Mouse (Mus musculus) lung, embryonic 15.5 days (tissue): Measurements from ENCODE around the gene Plod2. TPM values are rescaled to one million over a fixed set of nuclear protein-coding genes. Genes with fewer than 3 reads are reported as not detected.

Experiments
- ATAC-seq: fragments of 200-750 bp; cut with Nextera tagmentation; 2 replicates; pipeline ENCODE4 v1.8.0; 2017; ENCODE audit warnings: moderate number of reproducible peaks, borderline replicate concordance; ENCODE audit not compliant: low FRiP score, low TSS enrichment; ENCODE audit errors: extremely low read depth
- H3K27ac ChIP-seq: fragments of 300-500 bp; sonication (generic); 2 replicates; pipeline ENCODE4 v1.5.1; 2015; ENCODE audit warnings: moderate library complexity, mild to moderate bottlenecking, inconsistent platforms
- H3K27me3 ChIP-seq: fragments of 300-500 bp; sonication (generic); 2 replicates; pipeline ENCODE4 v1.6.1; 2015; ENCODE audit warnings: inconsistent platforms
- H3K36me3 ChIP-seq: fragments of 300-500 bp; sonication (generic); 2 replicates; pipeline ENCODE4 v1.6.1; 2015; ENCODE audit warnings: inconsistent platforms
- H3K4me1 ChIP-seq: fragments of 300-500 bp; sonication (generic); 2 replicates; pipeline ENCODE4 v1.6.1; 2015; ENCODE audit warnings: inconsistent platforms
- H3K4me2 ChIP-seq: fragments of 300-500 bp; sonication (generic); 2 replicates; pipeline ENCODE4 v1.6.1; 2015; ENCODE audit warnings: inconsistent platforms, mild to moderate bottlenecking, moderate library complexity
- H3K4me3 ChIP-seq: fragments of 300-500 bp; sonication (generic); 2 replicates; pipeline ENCODE4 v1.5.1; 2015; ENCODE audit warnings: mild to moderate bottlenecking, inconsistent platforms
- H3K9ac ChIP-seq: fragments of 300-500 bp; sonication (generic); 2 replicates; pipeline ENCODE4 v1.6.1; 2015; ENCODE audit warnings: inconsistent platforms
- H3K9me3 ChIP-seq: fragments of 300-500 bp; sonication (generic); 2 replicates; pipeline ENCODE4 v1.6.1; 2016; ENCODE audit warnings: inconsistent platforms
- WGBS: fragments of 180-500 bp; shearing (Covaris S2); methylation state at CpG from one replicate; pipeline ENCODE4 v1.1.7; 2015; 5-methylcytosine and 5-hydroxymethylcytosine counted together
- polyA plus RNA-seq: library from polyadenylated mRNA; unstranded; fragments of >200 nt; fragmentation: Nextera tagmentation; extraction: Ambion mirVana; gene quantifications from 2 replicates; pipeline ENCODE4 v1.2.1, GENCODE M21; 2015

Gene Plod2
- polyA plus RNA-seq: 48.4 and 49.0 TPM in 2 replicates

DNA sequence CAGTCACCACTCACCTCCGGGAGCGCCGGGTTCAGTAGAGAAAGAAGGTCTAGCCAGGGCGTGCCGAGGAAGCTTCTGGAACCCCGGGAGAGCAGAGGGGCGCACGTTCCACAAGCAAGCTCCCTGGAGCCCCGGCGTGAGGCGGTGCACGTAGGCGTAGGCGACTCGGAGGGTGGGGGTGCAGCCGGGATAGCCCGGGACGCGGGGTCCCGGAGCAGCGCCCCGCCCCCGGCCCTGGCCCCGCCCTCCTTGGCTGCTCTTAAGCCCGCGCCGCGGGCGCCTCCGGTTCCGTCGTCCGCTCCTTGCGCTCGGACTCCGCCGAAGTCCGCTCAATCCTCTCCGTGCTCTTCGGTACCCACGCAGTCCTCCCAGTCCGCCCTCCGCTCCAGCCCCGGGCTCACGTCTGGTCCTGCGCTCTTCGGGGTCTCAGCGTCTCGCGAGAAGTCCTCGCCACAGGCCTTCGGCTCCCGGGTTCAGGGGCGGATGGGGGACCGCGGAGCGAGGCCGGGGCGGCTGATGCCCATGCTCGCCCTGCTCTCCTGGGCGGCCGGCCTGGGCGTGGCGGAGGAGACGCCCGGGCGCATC is at the start of gene Plod2:
Gene Plod2, plus strand, starts transcription at position 247 of the 585 bp plus-strand sequence.
- Histone ChIP-seq H3K4me1 (peaks cover 42% of the 10 kb centered on the region), H3K4me2 (peak within 1 kb of the TSS; percentile 76), H3K36me3 (no peaks in the 10 kb centered on the region), H3K9me3 (no peaks in the 10 kb centered on the region), H3K27ac (peak within 1 kb of the TSS; percentile 97), H3K4me3 (peak within 1 kb of the TSS; percentile 78), H3K9ac (peak within 1 kb of the TSS; percentile 89), H3K27me3 (no peaks in the 10 kb centered on the region)
- WGBS: under 1% methylated on average over 52 of the region's 67 CpGs
- ATAC-seq: peak; percentile 95

DNA sequence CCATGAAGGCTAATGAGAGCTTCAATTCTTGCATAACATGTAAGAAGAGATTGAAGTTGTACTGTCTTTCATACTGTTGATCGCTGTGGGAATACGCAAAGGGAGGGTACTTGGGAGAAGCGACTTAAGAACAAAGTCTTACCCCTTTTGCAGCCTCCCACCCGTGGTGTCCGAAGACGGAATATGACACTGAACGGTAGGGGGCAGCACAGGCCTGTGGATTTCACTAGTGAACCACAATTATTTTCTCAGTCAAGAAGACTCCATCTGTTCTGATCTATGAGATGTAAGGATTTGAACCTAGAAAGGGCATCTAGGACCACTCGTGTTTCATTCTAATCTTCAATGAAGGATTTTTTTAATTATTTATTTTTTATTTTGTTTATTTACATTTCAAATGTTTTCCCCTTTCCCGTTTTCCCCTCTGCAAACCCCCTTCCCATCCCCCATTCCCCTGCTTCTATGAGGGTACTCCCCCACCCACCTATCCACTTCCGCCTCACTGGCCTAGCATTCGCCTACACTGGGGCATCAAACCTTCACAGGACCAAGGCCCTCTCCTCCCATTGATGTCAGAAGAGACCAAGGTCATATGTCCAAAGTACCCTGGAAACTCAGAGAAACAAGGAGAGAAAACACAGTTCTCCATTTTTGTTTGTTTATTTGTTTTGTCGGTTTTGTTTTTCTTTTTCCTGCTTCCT is 42.2 kb upstream of the Plod2 start:
- no peaks in the 10 kb centered on the region for H3K4me1 ChIP-seq
- H3K27me3 ChIP-seq: no peaks in the 10 kb centered on the region
- H3K4me2 ChIP-seq: no peak overlapping the region
- no peak overlapping the region for H3K4me3 ChIP-seq
- no peaks in the 10 kb centered on the region for H3K36me3 ChIP-seq
- no peak overlapping the region for H3K9ac ChIP-seq
- no peaks in the 10 kb centered on the region for H3K9me3 ChIP-seq
- whole genome bisulfite sequencing: 31% methylated on average over 12 of the region's 12 CpGs
- no peak overlapping the region for H3K27ac ChIP-seq
- peak; percentile 43; the same call in 1 of the 2 replicates for ATAC-seq

DNA sequence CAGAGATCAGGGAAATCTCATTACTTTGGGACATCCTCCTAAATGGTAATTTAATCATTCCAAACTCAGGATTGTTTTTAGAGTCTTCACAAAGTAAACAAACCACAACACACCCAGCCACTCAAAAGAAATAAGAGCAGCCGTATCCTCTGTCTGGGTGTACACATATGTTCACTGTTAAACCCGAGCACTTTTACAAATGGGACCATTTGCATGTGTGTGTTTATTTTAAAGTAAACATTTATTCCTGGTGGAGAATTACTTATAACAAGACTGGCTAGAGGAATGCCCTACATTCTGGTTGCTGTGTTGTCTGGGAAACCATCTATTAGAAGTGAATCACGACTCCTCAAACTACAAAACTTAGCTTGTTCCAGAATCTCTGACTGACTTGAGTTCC is 37.8 kb upstream of the Plod2 start:
- Histone ChIP-seq H3K9ac (no peak overlapping the region), H3K36me3 (no peaks in the 10 kb centered on the region), H3K27me3 (no peaks in the 10 kb centered on the region), H3K27ac (no peak overlapping the region), H3K4me1 (no peaks in the 10 kb centered on the region), H3K4me3 (no peak overlapping the region), H3K4me2 (no peak overlapping the region), H3K9me3 (no peaks in the 10 kb centered on the region)
- 25% methylated on average over 3 of the region's 3 CpGs for WGBS
- peak; percentile 57; the same call in 1 of the 2 replicates for ATAC-seq

DNA sequence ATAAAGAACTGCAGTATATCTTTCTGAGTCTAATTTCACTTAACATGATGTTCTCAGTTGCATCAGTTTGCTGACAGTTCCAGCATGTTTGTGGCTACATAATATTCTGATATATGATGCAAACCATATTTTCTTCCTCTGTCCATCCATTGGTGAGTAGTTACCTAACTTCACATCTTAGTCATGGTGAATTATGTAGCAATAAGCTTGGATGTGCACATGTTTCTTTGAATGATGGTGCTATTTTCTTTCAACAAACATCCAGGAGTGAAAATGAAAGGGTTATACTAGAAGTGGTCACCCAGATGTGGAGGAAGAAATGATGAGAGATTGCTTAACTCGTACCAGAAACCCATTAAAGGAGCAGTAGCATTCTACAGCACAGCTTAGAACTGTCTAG is 37.1 kb upstream of the Plod2 start:
- Histone ChIP-seq H3K9ac (no peak overlapping the region), H3K9me3 (no peaks in the 10 kb centered on the region), H3K27me3 (no peaks in the 10 kb centered on the region), H3K4me1 (no peaks in the 10 kb centered on the region), H3K4me2 (no peak overlapping the region), H3K27ac (no peak overlapping the region), H3K4me3 (no peak overlapping the region), H3K36me3 (no peaks in the 10 kb centered on the region)
- no peak for ATAC-seq
- WGBS: 48% methylated on average over 1 of the region's 1 CpGs

DNA sequence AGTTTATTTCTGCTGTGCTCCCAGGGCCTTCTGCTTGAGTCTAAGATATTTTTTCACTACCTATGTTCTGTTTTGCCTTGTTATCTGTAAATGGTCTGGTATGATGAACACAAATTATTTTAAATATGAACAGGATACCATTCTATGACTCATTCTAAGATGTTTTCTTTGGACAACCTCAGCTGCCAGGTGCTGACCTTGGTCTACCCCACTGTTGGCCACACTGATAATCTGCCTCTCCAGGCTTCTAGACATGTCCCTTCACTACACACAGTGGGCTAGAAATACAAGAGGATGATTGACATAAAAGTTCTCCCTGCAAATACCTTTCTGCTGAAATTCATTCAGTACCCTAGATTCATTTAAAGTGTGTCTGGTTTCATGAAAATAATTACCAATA is 30.3 kb upstream of the Plod2 start:
- ATAC-seq: no peak
- H3K4me3 ChIP-seq: no peak overlapping the region

DNA sequence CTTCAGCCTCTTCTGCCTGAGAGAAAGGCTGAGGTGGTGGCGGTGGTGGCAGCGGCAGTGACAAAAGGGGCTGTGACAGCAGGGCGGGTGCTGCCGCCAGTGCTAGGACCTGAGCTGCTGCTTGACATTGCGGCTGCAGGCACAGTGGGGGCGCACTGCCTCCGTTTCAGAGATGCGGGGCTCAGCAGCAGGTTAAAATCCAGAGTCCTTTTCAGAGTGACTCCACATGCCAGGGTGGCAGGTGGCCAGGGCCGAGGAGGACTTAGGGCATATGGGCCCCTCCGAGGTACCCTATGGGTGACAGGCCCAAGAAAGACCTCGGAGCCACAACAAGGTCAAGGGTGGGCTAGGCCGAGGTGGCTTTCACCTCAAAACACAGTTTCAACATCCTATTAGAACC is 25.0 kb upstream of the Plod2 start:
- Histone ChIP-seq H3K4me1 (no peaks in the 10 kb centered on the region), H3K9me3 (peaks cover 6% of the 10 kb centered on the region; the same call in 1 of the 2 replicates), H3K4me2 (no peak overlapping the region), H3K36me3 (no peaks in the 10 kb centered on the region), H3K27me3 (no peaks in the 10 kb centered on the region), H3K4me3 (no peak overlapping the region), H3K9ac (no peak overlapping the region), H3K27ac (no peak overlapping the region)
- ATAC-seq: no peak
- WGBS: 93% methylated on average over 12 of the region's 12 CpGs

More for the DNA sequence above, 30.3 kb upstream of the Plod2 start:
- Histone ChIP-seq H3K9ac (no peak overlapping the region), H3K9me3 (0 out of 2 replicates have a peak, but pooled peaks cover under 1% of the 10 kb centered on the region), H3K27ac (no peak overlapping the region), H3K36me3 (no peaks in the 10 kb centered on the region), H3K4me1 (no peaks in the 10 kb centered on the region), H3K27me3 (no peaks in the 10 kb centered on the region), H3K4me2 (no peak overlapping the region)

DNA sequence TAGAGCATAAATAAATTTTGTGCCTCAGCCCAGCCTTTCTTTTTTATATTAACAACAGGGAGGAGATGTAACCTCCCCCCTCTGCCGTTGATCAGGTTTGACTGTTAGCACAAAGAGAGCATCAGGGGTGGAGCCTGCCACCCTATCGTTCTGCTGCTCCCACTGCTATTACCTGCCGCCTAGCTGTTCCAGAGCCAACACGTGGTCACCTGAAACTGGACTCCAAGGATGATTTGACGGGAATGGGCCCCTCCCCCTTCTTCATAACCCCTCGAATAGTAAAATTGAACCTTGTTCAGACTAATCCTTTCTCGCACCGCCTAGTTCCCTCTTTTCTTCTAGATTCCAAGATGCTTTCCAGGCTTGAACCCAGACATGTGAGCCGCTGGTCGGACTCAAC is 21.3 kb upstream of the Plod2 start:
- 86% methylated on average over 10 of the region's 10 CpGs for WGBS

DNA sequence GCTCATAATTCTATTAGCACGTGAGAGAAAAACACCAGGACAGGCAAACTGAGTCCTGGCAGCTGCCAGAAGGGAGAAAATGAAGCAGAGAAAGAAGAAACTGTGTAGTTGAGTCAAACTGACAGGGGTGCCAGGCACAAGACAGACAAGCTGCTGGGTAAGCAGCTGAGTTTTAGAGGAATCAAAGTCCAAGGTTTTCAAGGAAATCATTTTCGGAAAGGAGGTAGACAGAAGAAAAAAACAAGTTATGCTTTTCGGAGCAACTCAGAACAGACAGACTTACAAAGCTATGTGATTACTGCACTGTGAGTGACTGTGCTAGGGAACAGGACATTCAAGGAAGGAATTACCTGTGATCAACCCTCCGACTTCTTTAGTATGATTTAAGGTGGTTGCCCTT is 17.5 kb upstream of the Plod2 start:
- Histone ChIP-seq H3K36me3 (no peaks in the 10 kb centered on the region), H3K4me2 (no peak overlapping the region), H3K9ac (no peak overlapping the region), H3K27me3 (no peaks in the 10 kb centered on the region), H3K4me3 (no peak overlapping the region), H3K9me3 (no peaks in the 10 kb centered on the region), H3K4me1 (no peaks in the 10 kb centered on the region), H3K27ac (no peak overlapping the region)
- 74% methylated on average over 4 of the region's 4 CpGs for WGBS
- no peak for ATAC-seq

More for the DNA sequence above, 21.3 kb upstream of the Plod2 start:
- no peak for ATAC-seq
- Histone ChIP-seq H3K4me3 (no peak overlapping the region), H3K36me3 (no peaks in the 10 kb centered on the region), H3K4me1 (no peaks in the 10 kb centered on the region), H3K27me3 (no peaks in the 10 kb centered on the region), H3K9me3 (peaks cover 6% of the 10 kb centered on the region; the same call in 1 of the 2 replicates), H3K9ac (no peak overlapping the region), H3K27ac (no peak overlapping the region), H3K4me2 (no peak overlapping the region)

DNA sequence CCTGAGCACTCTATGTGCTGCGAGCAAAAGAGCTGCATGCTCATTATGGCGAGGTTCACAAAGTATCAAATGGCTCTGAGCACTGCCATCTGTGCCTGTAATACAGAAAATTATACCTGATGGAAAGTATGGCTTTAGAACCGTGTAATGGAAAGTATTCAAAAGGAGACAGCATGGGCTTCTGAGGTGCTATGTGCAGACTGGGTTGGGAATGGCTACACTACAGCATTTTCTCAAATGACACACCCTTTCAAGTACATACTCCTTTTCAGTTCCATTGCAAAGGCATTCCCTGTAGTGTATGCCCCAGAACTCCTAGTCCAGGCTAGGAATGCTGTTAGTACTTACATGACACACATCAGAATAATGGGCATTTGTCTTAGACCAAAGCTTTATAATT is 12.0 kb upstream of the Plod2 start:
- Histone ChIP-seq H3K9me3 (no peaks in the 10 kb centered on the region), H3K27me3 (no peaks in the 10 kb centered on the region), H3K27ac (no peak overlapping the region), H3K9ac (no peak overlapping the region), H3K4me2 (no peak overlapping the region), H3K36me3 (no peaks in the 10 kb centered on the region), H3K4me1 (no peaks in the 10 kb centered on the region), H3K4me3 (no peak overlapping the region)
- no peak for ATAC-seq
- WGBS: 84% methylated on average over 3 of the region's 3 CpGs

DNA sequence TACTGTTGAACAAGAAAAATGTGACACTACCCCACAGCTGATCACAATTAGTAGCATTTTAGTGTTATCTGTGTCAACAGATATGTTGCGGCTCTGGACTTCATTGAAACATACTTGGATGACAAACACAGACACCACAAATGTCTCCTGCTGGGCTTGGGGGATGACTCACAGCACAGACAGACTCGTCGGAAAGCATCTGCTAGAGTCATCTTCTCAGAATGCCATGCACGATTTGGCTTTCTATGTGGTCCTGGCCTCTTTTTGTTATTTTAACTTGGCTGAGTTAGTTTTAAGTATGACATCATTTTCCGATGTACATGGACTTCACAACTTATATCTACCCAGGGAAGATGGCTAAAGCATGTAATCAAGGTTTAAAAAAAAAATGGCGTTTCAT is 4.3 kb upstream of the Plod2 start:
- no peak overlapping the region for H3K4me3 ChIP-seq
- H3K27me3 ChIP-seq: no peaks in the 10 kb centered on the region
- no peak overlapping the region for H3K4me2 ChIP-seq
- no peaks in the 10 kb centered on the region for H3K9me3 ChIP-seq
- 71% methylated on average over 6 of the region's 6 CpGs for WGBS
- no peak overlapping the region for H3K9ac ChIP-seq
- ATAC-seq: no peak
- peaks cover 5% of the 10 kb centered on the region for H3K4me1 ChIP-seq
- H3K36me3 ChIP-seq: no peaks in the 10 kb centered on the region
- H3K27ac ChIP-seq: no peak overlapping the region

DNA sequence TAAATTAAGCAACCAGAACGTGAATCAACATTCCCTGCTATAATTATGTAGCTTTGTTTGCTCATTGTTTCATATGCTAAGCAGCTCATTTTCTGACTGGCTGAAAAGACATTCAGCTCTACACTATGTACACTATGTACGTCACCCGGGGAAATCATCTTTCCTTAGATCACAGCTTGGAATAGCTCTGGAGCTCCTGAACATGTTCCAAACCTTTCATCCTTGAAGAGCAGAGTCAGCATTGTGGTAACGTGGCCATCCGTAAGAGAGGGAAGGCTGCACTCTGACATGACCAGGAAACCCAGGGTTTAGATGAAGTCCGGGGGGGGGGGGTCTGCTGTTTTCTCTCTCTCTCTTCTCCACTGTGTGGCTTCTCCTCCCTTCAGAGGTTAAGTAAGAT is 3.8 kb upstream of the Plod2 start:
- no peak overlapping the region for H3K27ac ChIP-seq
- H3K36me3 ChIP-seq: no peaks in the 10 kb centered on the region
- WGBS: 60% methylated on average over 6 of the region's 6 CpGs
- no peak for ATAC-seq
- H3K4me3 ChIP-seq: no peak overlapping the region
- H3K4me1 ChIP-seq: peaks cover 9% of the 10 kb centered on the region
- no peak overlapping the region for H3K4me2 ChIP-seq
- H3K27me3 ChIP-seq: no peaks in the 10 kb centered on the region
- no peak overlapping the region for H3K9ac ChIP-seq
- H3K9me3 ChIP-seq: no peaks in the 10 kb centered on the region

DNA sequence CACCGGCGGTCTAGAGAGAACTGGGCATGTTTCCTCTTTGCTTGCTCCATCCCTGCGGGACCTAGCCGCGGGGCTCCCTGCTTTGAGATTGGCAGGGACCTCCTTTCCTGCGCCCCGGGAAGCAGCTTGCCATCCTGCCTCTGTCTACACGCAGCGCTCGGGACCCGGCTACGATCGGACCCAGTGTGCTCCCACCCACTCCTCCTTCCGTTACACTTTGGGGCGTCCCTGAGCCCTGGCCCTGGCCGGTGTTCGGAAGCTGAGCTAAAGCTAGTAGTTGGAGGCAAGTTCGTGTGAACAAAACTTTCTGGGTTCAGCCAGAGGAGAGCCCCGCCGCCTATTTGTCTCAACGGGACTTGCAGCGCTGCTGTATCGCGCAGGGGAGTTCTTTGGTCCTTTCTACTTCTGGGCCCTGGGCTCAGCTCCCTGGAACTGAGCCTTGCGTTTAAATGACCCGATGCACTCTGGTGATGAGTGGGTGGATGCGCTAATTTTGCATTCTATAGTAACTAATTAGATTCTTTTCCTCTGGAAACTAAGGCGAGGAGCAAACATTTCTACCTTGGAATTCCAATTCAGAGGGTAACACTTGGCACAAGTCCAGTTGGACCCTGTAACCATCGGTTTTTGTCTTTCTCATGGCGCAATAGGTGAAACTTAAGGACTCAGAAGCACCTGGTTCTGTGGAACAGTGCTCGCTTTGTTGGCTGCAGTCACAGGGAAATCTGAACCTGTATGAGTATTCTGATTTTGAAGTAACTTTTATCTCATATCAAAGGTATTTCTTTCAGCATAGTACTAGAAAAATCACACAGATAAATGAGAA is 781 bp downstream of the Plod2 start:
- peak; percentile 63 for ATAC-seq
- H3K4me3 ChIP-seq: peak overlapping the region; percentile 78
- H3K4me2 ChIP-seq: peak overlapping the region; percentile 76
- H3K9ac ChIP-seq: peak overlapping the region; percentile 89
- 1% methylated on average over 31 of the region's 31 CpGs for WGBS
- H3K4me1 ChIP-seq: peaks cover 43% of the 10 kb centered on the region
- no peaks in the 10 kb centered on the region for H3K9me3 ChIP-seq
- peak overlapping the region; percentile 97 for H3K27ac ChIP-seq
- H3K36me3 ChIP-seq: no peaks in the 10 kb centered on the region
- no peaks in the 10 kb centered on the region for H3K27me3 ChIP-seq
